8 mouse cellular contexts compared by ENCODE assay signal in the genomic region with DNA sequence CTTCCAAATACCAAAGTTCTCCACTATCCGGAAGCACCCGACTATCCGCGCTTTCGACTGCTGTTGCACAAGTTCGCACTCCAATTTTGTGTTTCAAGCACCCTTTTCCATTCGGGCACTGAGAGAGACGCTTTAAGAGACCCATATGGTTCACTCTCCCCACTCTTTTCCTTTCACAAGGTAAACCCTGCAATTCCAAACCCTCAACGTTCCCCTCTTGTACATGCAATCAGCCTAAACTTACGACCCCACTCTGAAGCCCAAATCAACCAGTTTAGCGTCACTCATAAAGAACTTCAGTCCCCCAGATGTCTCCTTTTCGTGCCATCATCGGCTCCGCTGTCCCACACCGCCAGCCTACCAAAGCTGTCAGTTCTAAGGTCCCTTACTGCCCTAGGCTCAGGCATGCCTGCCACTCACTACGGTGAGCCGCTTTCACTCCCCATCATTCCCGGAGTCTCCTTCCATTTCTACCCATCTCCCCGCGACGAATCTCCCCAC. TPM values are rescaled to one million over a fixed set of nuclear protein-coding genes. Genes with fewer than 3 reads are reported as not detected.
DNase-seq lines count a peak whose midpoint lies in the region; ATAC-seq and TF ChIP-seq lines count a peak whose summit lies in the region.

No protein-coding gene starts in this region.

- H3K4me1 ChIP-seq in heart, embryonic 12.5 days (replicated peaks): peaks cover 27% of the 10 kb centered on the region
- H3K4me1 ChIP-seq in heart, postnatal 0 days (ENCODE audit: control insufficient read depth, insufficient read depth): peaks cover 21% of the 10 kb centered on the region
- peaks cover 24% of the 10 kb centered on the region for H3K4me1 ChIP-seq in limb, embryonic 15.5 days

- H3K36me3 ChIP-seq in heart, embryonic 12.5 days: peaks cover 9% of the 10 kb centered on the region
- 0 out of 2 replicates have a peak, but pooled peaks cover 9% of the 10 kb centered on the region for H3K36me3 ChIP-seq in heart, postnatal 0 days (replicated peaks; ENCODE audit: control insufficient read depth, insufficient read depth, low read length)
- H3K36me3 ChIP-seq in limb, embryonic 15.5 days: peaks cover 11% of the 10 kb centered on the region; the same call in 1 of the 2 replicates

- H3K27ac ChIP-seq in heart, embryonic 12.5 days (ENCODE audit: poor library complexity, severe bottlenecking): peak overlapping the region; percentile 81
- H3K27ac ChIP-seq in heart, postnatal 0 days (ENCODE audit: low read depth): peak overlapping the region; percentile 81; the same call in 1 of the 2 replicates
- H3K27ac ChIP-seq in limb, embryonic 15.5 days: no peak overlapping the region

- no peak for DNase-seq in heart, postnatal 25 days (ENCODE audit: low spot score)
- DNase-seq in adipocyte (ENCODE audit: low spot score): peak; percentile 49
- no peak for DNase-seq in heart, postnatal 0 days (ENCODE audit: low spot score)
- peak; percentile 38 for DNase-seq in naive thymus-derived CD4-positive, alpha-beta T cell, adult 2 months (ENCODE audit: low read depth)
- DNase-seq in left cerebral cortex, adult 9 months (ENCODE audit: low spot score in 2 of 2): no peak
- DNase-seq in T-cell, adult 2 months (ENCODE audit: low spot score): no peak

- no peak for TF ChIP-seq EP300 in heart, postnatal 0 days (IDR thresholded peaks at IDR 0.05; ENCODE audit: low read depth)

- H3K9me3 ChIP-seq in heart, embryonic 12.5 days (replicated peaks): no peaks in the 10 kb centered on the region
- H3K9me3 ChIP-seq in heart, postnatal 0 days (replicated peaks; ENCODE audit: control insufficient read depth, low read length): no peaks in the 10 kb centered on the region
- H3K9me3 ChIP-seq in limb, embryonic 15.5 days: no peaks in the 10 kb centered on the region

- TF ChIP-seq CTCF in heart, postnatal 0 days (IDR thresholded peaks at IDR 0.05; ENCODE audit: low read depth): no peak

- H3K4me2 ChIP-seq in heart, embryonic 12.5 days: peak overlapping the region; percentile 98
- peak overlapping the region; percentile 81 for H3K4me2 ChIP-seq in heart, postnatal 0 days (ENCODE audit: low read depth, low read length)
- H3K4me2 ChIP-seq in limb, embryonic 15.5 days: peak overlapping the region; percentile 93

- no peak for ATAC-seq in heart, embryonic 12.5 days (ENCODE audit: insufficient number of reproducible peaks, low FRiP score)
- no peak for ATAC-seq in heart, postnatal 0 days (ENCODE audit: insufficient read depth, low read depth)
- ATAC-seq in limb, embryonic 15.5 days (ENCODE audit: insufficient number of reproducible peaks, low FRiP score, low TSS enrichment, low read depth): no peak

- H3K9ac ChIP-seq in heart, embryonic 12.5 days: peak overlapping the region; percentile 86
- H3K9ac ChIP-seq in heart, postnatal 0 days (replicated peaks; ENCODE audit: low read depth, low read length): peak overlapping the region; percentile 80
- peak overlapping the region; percentile 77 for H3K9ac ChIP-seq in limb, embryonic 15.5 days

- no peaks in the 10 kb centered on the region for H3K27me3 ChIP-seq in heart, embryonic 12.5 days (replicated peaks)
- H3K27me3 ChIP-seq in heart, postnatal 0 days (ENCODE audit: control insufficient read depth, insufficient read depth, low read length): no peaks in the 10 kb centered on the region
- H3K27me3 ChIP-seq in limb, embryonic 15.5 days: no peaks in the 10 kb centered on the region

- peak overlapping the region; percentile 81 for H3K4me3 ChIP-seq in heart, embryonic 12.5 days
- H3K4me3 ChIP-seq in heart, postnatal 0 days (ENCODE audit: low read depth, low read length): peak overlapping the region; percentile 94
- H3K4me3 ChIP-seq in limb, embryonic 15.5 days: peak overlapping the region; percentile 96

- under 1% methylated on average over 21 of the region's 21 CpGs for WGBS in heart, embryonic 12.5 days
- 0% methylated on average over 21 of the region's 21 CpGs for WGBS in heart, postnatal 0 days
- under 1% methylated on average over 21 of the region's 21 CpGs for WGBS in limb, embryonic 15.5 days

- intact Hi-C loops in heart, postnatal 25 days (cut with DNase I): loop anchor here (5.0 kb wide), 3 partner anchors 37 to 123 kb away; no protein-coding TSS in a partner anchor

RNA-seq across cellular contexts. Expression of gene Hs2st1, which starts 1.1 kb away (rescaled TPM):
- 11.6 and 11.7 TPM in 2 replicates for polyA plus RNA-seq in heart, embryonic 12.5 days (2016; fragmentation: Nextera tagmentation; extraction: Ambion mirVana)
- 10 to 100 TPM in 1 of 2 experiments, 1 to 10 TPM in 1; 9.8 to 10.3 TPM for total RNA-seq in heart, postnatal 25 days (2021)
- total RNA-seq in heart, postnatal 0 days (2014; rRNA removed; ENCODE audit: low replicate concordance): 9.0 and 16.1 TPM in 2 replicates
- 3.3 and 3.5 TPM in 2 replicates for polyA plus RNA-seq in heart, postnatal 0 days (2015; fragmentation: Nextera tagmentation; extraction: Ambion mirVana)
- polyA plus RNA-seq in limb, embryonic 15.5 days (2015; fragmentation: Nextera tagmentation; extraction: Ambion mirVana): 10.1 and 13.5 TPM in 2 replicates

RNA-seq across cellular contexts. Expression of gene Selenof, which starts 1.2 kb away (rescaled TPM):
- polyA plus RNA-seq in heart, embryonic 12.5 days (2016; fragmentation: Nextera tagmentation; extraction: Ambion mirVana): 405 and 413 TPM in 2 replicates
- 100 to 1,000 TPM; 141 to 147 TPM for total RNA-seq in heart, postnatal 25 days (2021)
- total RNA-seq in heart, postnatal 0 days (2014; rRNA removed; ENCODE audit: low replicate concordance): 245 and 260 TPM in 2 replicates
- polyA plus RNA-seq in heart, postnatal 0 days (2015; fragmentation: Nextera tagmentation; extraction: Ambion mirVana): 416 and 439 TPM in 2 replicates
- polyA plus RNA-seq in limb, embryonic 15.5 days (2015; fragmentation: Nextera tagmentation; extraction: Ambion mirVana): 689 and 692 TPM in 2 replicates

Comparison
In these comparisons a context has a peak if more than half of its experiments do, and no peak if none do; other contexts are left out.
1. DNase-seq: peak in adipocyte (single experiment) and naive thymus-derived CD4-positive, alpha-beta T cell, adult 2 months (single experiment); none in heart, postnatal 25 days (single experiment), heart, postnatal 0 days (single experiment), left cerebral cortex, adult 9 months (0 of 2) and T-cell, adult 2 months (single experiment).
2. Peak in every context shown above with its lines, with median percentiles within 50 percentile points of each other: H3K4me2 ChIP-seq, H3K4me3 ChIP-seq and H3K9ac ChIP-seq.